Mouse (Mus musculus): ENCODE measurements at regions not wholly inside any gene's neighbourhood (a gene's known extent, or its start where the extent isn't known, plus 50 kb on each side); places are given as distances from the start of the nearest gene placed in this dataset.

- DNase-seq = no peak
These were observed 1164.1 kb upstream of the Got2 start for GRCm38 (mm10) chr8:97052436-97052835.

DNA sequence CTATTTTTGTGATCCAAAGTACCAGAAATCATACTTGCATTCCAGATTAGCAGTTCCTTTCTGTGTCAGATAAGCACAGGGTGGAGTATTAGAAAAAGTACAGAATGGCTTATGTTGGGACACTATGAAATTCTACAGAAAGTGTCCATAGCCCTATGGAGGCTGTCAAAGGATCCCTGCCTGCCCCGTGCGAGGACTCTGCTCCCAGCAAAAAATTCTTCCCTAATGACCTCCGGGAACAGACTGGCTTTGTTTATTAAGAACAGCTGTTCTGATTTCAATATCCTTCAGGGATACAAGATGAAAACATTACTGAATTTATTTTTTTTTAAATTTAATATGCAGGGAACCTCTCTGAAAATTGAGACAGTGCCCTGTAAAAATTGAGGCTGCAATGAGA lies 1151.4 kb upstream of the Got2 start:
- no peak for DNase-seq

DNA sequence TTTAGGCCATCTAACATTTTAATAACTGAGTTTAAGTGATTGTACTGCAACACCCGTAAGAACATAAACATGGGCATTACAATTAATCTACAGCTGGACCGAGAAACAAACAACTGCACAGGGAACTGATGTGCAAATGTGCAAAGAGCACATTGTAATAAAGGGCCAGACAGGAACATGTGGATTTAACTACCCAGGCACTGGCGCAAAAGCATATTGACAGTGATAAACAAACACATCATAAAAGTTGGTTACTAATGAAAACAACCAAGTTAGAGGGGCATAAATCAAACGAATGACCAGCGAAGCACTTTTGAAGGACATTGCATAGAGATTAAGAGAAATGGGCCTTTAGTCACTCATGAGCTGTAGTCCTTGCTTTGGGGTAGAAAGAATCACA lies 1150.5 kb upstream of the Got2 start:
- DNase-seq = no peak

- no peak for DNase-seq
These were observed 1143.8 kb upstream of the Got2 start for GRCm38 (mm10) chr8:97032188-97032587.

DNA sequence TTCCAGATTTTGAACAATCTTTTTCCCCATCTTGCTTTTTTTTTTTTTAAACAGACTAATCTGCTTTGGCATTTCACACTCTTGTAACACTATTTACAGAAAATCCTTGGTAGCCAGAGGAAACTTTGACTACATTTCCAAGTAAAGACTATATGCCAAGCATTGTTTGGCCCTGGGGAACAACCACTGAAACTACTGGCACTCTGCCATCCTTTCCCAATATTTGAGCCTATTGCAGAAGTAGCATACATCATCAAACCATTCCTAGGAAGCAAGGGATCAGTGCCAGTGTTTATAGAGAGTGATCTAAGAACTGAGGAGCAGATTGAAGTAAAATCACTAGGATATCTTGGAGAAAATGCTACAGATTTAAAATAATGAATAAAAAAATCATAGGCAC lies 1127.2 kb upstream of the Got2 start:
- no peak for DNase-seq

DNA sequence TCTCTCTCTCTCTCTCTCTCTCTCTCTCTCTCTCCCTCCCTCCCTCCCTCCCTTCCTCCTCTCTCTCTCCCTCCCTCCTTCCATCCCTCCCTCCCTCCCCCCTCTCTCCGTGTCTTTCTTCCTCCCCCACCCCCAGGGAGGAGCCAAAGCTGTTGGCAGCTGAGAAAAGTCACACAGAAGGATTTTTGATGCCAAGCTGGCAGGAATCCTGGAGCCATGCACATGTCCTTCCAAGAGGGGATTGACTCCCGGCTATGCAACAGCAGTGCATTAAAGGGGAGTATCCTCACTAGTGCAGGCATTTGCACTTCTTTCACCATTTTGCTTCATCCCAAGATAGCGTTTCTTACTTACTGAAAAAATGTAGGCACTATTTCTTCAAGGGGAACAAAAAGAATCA lies 1115.8 kb upstream of the Got2 start:
- DNase-seq = peak; percentile 6

DNA sequence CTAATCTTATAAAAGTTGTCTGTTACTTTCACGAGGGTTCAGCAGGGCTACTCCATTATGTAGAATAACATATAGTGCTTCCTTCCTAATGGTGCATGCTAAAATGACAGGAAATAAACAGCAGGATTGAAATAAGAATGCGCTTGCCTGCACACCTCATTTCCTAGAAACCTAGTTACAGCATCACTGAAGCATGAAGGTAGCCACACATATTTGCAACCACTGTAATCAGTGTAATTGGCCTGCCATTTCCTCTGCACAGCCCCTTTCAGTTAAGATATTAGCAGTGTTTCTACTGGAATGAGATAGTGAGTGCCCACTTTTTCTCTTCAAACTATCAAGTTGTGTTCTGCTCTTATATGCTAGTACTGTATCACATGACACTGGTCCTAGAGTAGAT lies 1094.8 kb upstream of the Got2 start:
- DNase-seq = no peak

Data from heart, postnatal 4 days (tissue).